Mouse (Mus musculus): Measurements from ENCODE around the gene Slc2a4. TPM values are rescaled to one million over a fixed set of nuclear protein-coding genes. Genes with fewer than 3 reads are reported as not detected.

Gene Slc2a4
- polyA plus RNA-seq, 1 experiment, result 1.9 TPM

DNA sequence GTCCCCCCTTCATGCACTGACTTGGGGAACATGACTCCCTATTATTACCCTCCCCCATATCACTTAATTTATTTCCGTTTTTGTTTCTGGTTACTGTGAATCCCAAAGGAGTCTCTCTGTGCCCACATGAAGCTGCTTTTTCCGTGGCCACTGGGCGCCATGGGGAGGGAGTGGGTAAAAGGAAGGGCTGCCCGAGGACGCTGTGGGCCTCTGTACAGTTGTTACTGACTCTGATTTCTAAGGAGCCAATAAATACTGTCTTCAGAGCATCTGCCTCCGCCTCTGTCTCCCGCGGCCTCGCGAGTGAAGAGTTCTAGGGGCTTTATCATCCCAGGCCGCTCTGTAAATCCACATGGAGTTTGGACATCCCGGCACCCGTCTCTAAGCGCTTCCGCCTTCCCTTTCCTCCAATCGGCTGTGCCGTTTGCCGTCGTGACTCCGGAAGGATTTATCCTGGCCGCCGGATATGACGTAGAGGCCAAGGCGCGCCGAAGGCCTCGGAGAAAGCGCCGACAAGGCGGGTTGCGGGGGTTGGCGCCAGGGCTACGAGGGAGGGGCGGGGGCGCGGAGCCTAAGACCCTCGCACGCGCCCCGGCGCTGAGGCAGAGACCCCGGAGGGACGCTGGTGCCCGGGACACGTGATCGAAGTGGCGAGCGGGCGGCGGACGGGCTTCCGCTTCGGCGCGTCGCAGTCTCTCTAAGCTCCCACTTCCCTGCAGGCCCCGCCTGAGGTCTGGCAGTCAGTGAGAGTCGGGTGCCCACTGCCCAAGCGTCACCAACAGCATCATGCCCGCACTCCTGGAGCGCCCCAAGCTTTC, 34.2 kb downstream of the Slc2a4 start, which contains the start of gene Gps2:
Gene Gps2, plus strand, starts transcription at position 335 of the 818 bp plus-strand sequence.
- no peaks in the 10 kb centered on the region for H3K27me3 ChIP-seq (ENCODE audit: control insufficient read depth, insufficient read depth, low read length)
- H3K4me1 ChIP-seq (ENCODE audit: control insufficient read depth, insufficient read depth, low read length), result peaks cover 10% of the 10 kb centered on the region
- peak within 1 kb of the TSS; percentile 61 for H3K27ac ChIP-seq (ENCODE audit: control insufficient read depth, insufficient read depth, low read depth, low read length)
- no peak for TF ChIP-seq CTCF (IDR thresholded peaks at IDR 0.05; ENCODE audit: control insufficient read depth, insufficient read depth, insufficient replicate concordance, low read depth, low read length)
- peak; percentile 59 for TF ChIP-seq POLR2A (IDR thresholded peaks at IDR 0.05; ENCODE audit: control insufficient read depth, low read depth, low read length)
- H3K36me3 ChIP-seq (ENCODE audit: control insufficient read depth, insufficient read depth, low read length), result peaks cover 4% of the 10 kb centered on the region
- peak within 1 kb of the TSS; percentile 86 for H3K4me3 ChIP-seq (ENCODE audit: control insufficient read depth, low read depth, low read length)

DNA sequence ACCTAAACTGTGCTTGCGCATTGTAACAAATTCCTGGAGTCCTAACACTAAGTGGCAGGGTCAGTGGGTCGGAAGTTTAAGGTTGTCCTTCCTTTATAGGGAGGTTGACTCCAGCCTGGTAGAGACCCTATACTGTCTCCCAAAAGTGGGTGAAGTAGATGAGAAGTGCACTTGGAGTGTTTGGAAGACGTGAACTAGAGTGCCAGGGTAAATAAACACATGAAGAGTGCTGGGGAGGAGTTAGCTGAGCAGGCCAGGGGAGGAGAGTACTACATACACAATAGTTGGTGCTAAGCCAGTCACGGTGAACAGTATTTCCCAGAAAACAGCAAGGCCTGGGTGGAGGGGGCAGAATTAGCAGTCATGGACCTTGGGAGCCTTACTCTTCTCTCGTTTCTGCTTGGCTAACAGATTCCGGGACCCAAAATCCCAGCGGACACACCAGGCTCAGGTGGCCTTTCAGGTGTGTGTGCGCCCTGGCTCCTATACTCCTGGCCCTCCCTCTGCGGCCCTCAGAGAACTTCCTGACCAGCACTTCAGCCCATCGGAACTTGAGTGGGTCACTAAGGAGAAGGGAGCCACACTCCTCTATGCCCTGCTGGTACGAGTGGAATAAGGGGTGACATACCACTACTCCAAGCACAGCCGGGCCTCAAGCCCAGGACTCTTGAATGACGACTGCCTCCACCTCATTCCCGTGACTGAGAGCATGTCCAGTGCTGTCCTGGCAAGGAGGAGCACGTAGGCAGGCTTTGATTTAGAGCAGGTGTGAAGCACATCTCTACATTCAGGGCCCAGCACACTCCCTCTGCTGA, 35.1 kb downstream of the Slc2a4 start:
- TF ChIP-seq CTCF (IDR thresholded peaks at IDR 0.05; ENCODE audit: control insufficient read depth, insufficient read depth, insufficient replicate concordance, low read depth, low read length), result no peak
- no peak for TF ChIP-seq POLR2A (IDR thresholded peaks at IDR 0.05; ENCODE audit: control insufficient read depth, low read depth, low read length)
- Histone ChIP-seq H3K36me3 (ENCODE audit: control insufficient read depth, insufficient read depth, low read length) (peaks cover 2% of the 10 kb centered on the region), H3K27ac (ENCODE audit: control insufficient read depth, insufficient read depth, low read depth, low read length) (peak overlapping the region; percentile 7; the same call in 1 of the 2 replicates), H3K4me1 (ENCODE audit: control insufficient read depth, insufficient read depth, low read length) (peaks cover 10% of the 10 kb centered on the region), H3K4me3 (ENCODE audit: control insufficient read depth, low read depth, low read length) (peak overlapping the region; percentile 86), H3K27me3 (ENCODE audit: control insufficient read depth, insufficient read depth, low read length) (no peaks in the 10 kb centered on the region)

DNA sequence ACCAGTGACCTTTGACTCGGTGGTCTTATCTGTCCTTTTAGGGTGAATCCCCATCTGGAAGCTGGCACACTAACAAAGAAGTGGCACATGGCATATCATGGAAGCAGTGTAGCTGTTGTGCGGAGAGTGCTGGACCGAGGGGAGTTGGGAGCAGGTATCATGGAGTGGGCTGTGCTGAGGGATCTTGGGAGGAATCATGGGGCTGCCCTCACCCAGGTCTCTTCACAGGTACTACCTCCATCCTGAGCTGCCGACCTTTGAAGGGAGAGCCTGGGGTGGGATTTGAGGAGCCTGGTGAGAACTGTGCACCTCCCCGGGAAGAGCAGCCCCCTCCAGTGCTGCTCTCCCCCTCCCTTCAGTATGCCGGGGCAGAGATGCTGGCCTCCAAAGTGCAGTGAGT, 36.3 kb downstream of the Slc2a4 start:
- H3K36me3 ChIP-seq (ENCODE audit: control insufficient read depth, insufficient read depth, low read length), result peaks cover 6% of the 10 kb centered on the region

DNA sequence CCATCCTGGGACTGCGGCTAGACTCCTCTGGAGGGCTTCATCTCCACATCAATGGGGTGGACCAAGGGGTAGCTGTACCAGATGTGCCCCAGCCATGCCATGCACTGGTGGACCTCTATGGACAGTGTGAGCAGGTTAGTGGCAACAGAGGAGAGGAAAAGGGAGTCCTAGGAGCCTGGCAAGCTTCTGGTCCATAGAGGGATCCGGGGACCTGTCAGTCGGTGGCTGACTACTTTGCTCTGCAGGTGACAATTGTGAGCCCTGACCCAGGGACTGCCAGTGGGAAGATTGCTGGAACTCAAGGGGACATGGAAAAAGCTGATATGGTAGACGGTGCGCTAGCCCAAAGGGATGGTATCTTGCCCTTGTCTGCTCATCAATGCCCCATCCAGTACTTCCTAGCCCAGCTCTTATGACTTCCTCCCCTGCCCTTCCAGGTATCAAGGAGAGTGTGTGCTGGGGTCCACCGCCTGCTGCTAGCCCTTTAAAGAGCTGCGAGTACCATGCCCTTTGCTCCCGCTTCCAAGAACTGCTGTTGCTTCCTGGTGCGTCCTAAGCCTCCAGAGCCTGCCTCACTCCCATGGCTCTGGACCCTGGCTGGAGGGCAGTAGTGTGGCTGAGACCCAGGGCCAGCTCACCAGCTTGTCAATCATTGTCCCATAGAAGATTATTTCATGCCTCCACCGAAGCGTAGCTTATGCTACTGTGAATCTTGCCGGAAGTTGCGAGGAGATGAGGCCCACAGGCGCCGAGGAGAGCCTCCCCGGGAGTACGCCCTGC, 37.0 kb downstream of the Slc2a4 start:
- Histone ChIP-seq H3K27me3 (ENCODE audit: control insufficient read depth, insufficient read depth, low read length) (no peaks in the 10 kb centered on the region), H3K36me3 (ENCODE audit: control insufficient read depth, insufficient read depth, low read length) (peaks cover 6% of the 10 kb centered on the region), H3K4me3 (ENCODE audit: control insufficient read depth, low read depth, low read length) (no peak overlapping the region), H3K4me1 (ENCODE audit: control insufficient read depth, insufficient read depth, low read length) (peaks cover 10% of the 10 kb centered on the region), H3K27ac (ENCODE audit: control insufficient read depth, insufficient read depth, low read depth, low read length) (no peak overlapping the region)
- no peak for TF ChIP-seq POLR2A (IDR thresholded peaks at IDR 0.05; ENCODE audit: control insufficient read depth, low read depth, low read length)
- TF ChIP-seq CTCF (IDR thresholded peaks at IDR 0.05; ENCODE audit: control insufficient read depth, insufficient read depth, insufficient replicate concordance, low read depth, low read length), result no peak

More for the DNA sequence above, 36.3 kb downstream of the Slc2a4 start:
- no peaks in the 10 kb centered on the region for H3K27me3 ChIP-seq (ENCODE audit: control insufficient read depth, insufficient read depth, low read length)
- peaks cover 10% of the 10 kb centered on the region for H3K4me1 ChIP-seq (ENCODE audit: control insufficient read depth, insufficient read depth, low read length)
- no peak overlapping the region for H3K4me3 ChIP-seq (ENCODE audit: control insufficient read depth, low read depth, low read length)
- no peak overlapping the region for H3K27ac ChIP-seq (ENCODE audit: control insufficient read depth, insufficient read depth, low read depth, low read length)
- TF ChIP-seq POLR2A (IDR thresholded peaks at IDR 0.05; ENCODE audit: control insufficient read depth, low read depth, low read length) (no peak), CTCF (IDR thresholded peaks at IDR 0.05; ENCODE audit: control insufficient read depth, insufficient read depth, insufficient replicate concordance, low read depth, low read length) (no peak)

DNA sequence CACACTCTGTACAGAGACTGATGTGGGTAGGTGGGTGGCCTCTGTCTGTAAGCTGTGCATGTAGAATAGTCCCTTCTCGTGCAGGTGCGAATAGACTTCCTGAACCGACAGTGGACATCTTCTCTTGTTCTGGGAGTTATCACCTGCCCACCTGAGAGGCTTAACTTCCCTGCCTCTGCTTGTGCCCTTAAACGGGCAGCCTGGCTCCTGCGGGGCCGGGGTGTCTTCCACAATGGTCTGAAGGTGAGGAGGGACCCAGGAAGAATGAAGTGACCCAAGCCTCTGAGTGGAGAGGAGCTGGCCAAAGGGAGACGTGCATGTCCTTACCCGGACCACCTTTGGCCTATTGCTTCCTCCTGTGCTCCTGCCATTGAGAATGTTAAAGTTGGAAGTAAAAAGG, 37.8 kb downstream of the Slc2a4 start:
- Histone ChIP-seq H3K27me3 (ENCODE audit: control insufficient read depth, insufficient read depth, low read length) (no peaks in the 10 kb centered on the region), H3K4me1 (ENCODE audit: control insufficient read depth, insufficient read depth, low read length) (peaks cover 10% of the 10 kb centered on the region), H3K27ac (ENCODE audit: control insufficient read depth, insufficient read depth, low read depth, low read length) (no peak overlapping the region), H3K36me3 (ENCODE audit: control insufficient read depth, insufficient read depth, low read length) (peaks cover 6% of the 10 kb centered on the region), H3K4me3 (ENCODE audit: control insufficient read depth, low read depth, low read length) (no peak overlapping the region)
- no peak for TF ChIP-seq CTCF (IDR thresholded peaks at IDR 0.05; ENCODE audit: control insufficient read depth, insufficient read depth, insufficient replicate concordance, low read depth, low read length)

DNA sequence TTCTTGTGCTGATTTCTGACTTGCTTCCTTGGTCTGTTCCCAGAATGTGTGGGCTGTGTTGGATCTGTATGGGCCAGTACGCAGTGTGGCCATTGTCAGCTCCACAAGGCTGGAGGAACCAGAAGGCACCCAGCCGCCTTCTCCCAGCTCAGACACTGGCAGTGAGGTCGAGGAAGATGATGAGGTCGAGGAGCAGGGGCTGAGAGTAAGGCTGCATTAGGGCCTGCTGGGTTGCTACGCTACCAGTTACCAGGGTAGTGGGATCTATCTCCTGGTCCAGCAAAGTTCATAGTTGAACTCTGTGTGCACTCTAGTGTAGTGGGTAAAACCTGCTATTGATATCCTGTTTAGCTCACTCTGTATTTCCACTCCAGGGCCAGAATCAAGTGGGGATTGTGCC, 38.8 kb downstream of the Slc2a4 start:
- Histone ChIP-seq H3K36me3 (ENCODE audit: control insufficient read depth, insufficient read depth, low read length) (peaks cover 6% of the 10 kb centered on the region), H3K4me1 (ENCODE audit: control insufficient read depth, insufficient read depth, low read length) (peaks cover 5% of the 10 kb centered on the region), H3K4me3 (ENCODE audit: control insufficient read depth, low read depth, low read length) (no peak overlapping the region), H3K27me3 (ENCODE audit: control insufficient read depth, insufficient read depth, low read length) (no peaks in the 10 kb centered on the region), H3K27ac (ENCODE audit: control insufficient read depth, insufficient read depth, low read depth, low read length) (no peak overlapping the region)
- TF ChIP-seq CTCF (IDR thresholded peaks at IDR 0.05; ENCODE audit: control insufficient read depth, insufficient read depth, insufficient replicate concordance, low read depth, low read length) (no peak), POLR2A (IDR thresholded peaks at IDR 0.05; ENCODE audit: control insufficient read depth, low read depth, low read length) (no peak)

Data from testis, adult 2 months (tissue).